Mouse (Mus musculus): ENCODE data around the gene Tmem43.

The Tmem43 gene

GRCm38 (mm10) chr6:91489872-91490271 lies 16.4 kb downstream of the Tmem43 start:
- DNase-seq = no peak

GRCm38 (mm10) chr6:91491004-91491403 lies 17.5 kb downstream of the Tmem43 start:
- DNase-seq = no peak

GRCm38 (mm10) chr6:91493053-91493452 lies 19.6 kb downstream of the Tmem43 start:
- no peak for DNase-seq

GRCm38 (mm10) chr6:91494526-91494925 lies 21.0 kb downstream of the Tmem43 start:
- DNase-seq = peak; percentile 53

GRCm38 (mm10) chr6:91503302-91503701 lies 29.8 kb downstream of the Tmem43 start:
- no peak for DNase-seq

GRCm38 (mm10) chr6:91506036-91506435 lies 32.5 kb downstream of the Tmem43 start:
- no peak for DNase-seq

GRCm38 (mm10) chr6:91508041-91508440 lies 34.5 kb downstream of the Tmem43 start:
- no peak for DNase-seq

- peak; percentile 72 for DNase-seq
Observed at GRCm38 (mm10) chr6:91509326-91509725, 35.8 kb downstream of the Tmem43 start.

GRCm38 (mm10) chr6:91510211-91510610 lies 36.7 kb downstream of the Tmem43 start:
- no peak for DNase-seq

- DNase-seq = no peak
Observed at GRCm38 (mm10) chr6:91514135-91514534, 40.6 kb downstream of the Tmem43 start.

- DNase-seq = peak; percentile 32
Observed at GRCm38 (mm10) chr6:91514737-91515362, 41.3 kb downstream of the Tmem43 start.

- DNase-seq = peak; percentile 99
Observed at GRCm38 (mm10) chr6:91515545-91516449, 42.3 kb downstream of the Tmem43 start, which contains the start of the genes Xpc and Lsm3. Xpc (minus strand) TSS chr6:91515888. Lsm3 (plus strand) TSS chr6:91515928.

- no peak for DNase-seq
Observed at GRCm38 (mm10) chr6:91518454-91519020, 45.0 kb downstream of the Tmem43 start.

GRCm38 (mm10) chr6:91522816-91523215 lies 49.3 kb downstream of the Tmem43 start:
- DNase-seq = no peak

GRCm38 (mm10) chr6:91525544-91525943 lies 52.0 kb downstream of the Tmem43 start:
- no peak for DNase-seq

- peak; percentile 76 for DNase-seq
Observed at GRCm38 (mm10) chr6:91527227-91527860, 53.8 kb downstream of the Tmem43 start.

- no peak for DNase-seq
Observed at GRCm38 (mm10) chr6:91528265-91528664, 54.8 kb downstream of the Tmem43 start.

GRCm38 (mm10) chr6:91530673-91531072 lies 57.2 kb downstream of the Tmem43 start:
- no peak for DNase-seq

- no peak for DNase-seq
Observed at GRCm38 (mm10) chr6:91531276-91531675, 57.8 kb downstream of the Tmem43 start.

GRCm38 (mm10) chr6:91532661-91533060 lies 59.2 kb downstream of the Tmem43 start:
- DNase-seq = no peak

GRCm38 (mm10) chr6:91533359-91533758 lies 59.9 kb downstream of the Tmem43 start:
- DNase-seq = peak; percentile 92

- DNase-seq = peak; percentile 47
Observed at GRCm38 (mm10) chr6:91533771-91534170, 60.3 kb downstream of the Tmem43 start.

- peak; percentile 89 for DNase-seq
Observed at GRCm38 (mm10) chr6:91534268-91534667, 60.8 kb downstream of the Tmem43 start.
